Mouse (Mus musculus): ENCODE data around the gene Kti12.
A peak's percentile ranks its signal among the peaks of the same experiment; 100 is the strongest.

The Kti12 gene

GRCm38 (mm10) chr4:108873746-108874145 is 26.2 kb downstream of the Kti12 start:
- no peak for DNase-seq

GRCm38 (mm10) chr4:108877901-108878300 is 30.3 kb downstream of the Kti12 start:
- no peak for DNase-seq

- DNase-seq = peak; percentile 80
These were observed 31.6 kb downstream of the Kti12 start, which contains the start of gene Rab3b for GRCm38 (mm10) chr4:108878963-108879822. Rab3b (plus strand) TSS chr4:108879063.

- peak; percentile 70 for DNase-seq
These were observed 36.2 kb downstream of the Kti12 start for GRCm38 (mm10) chr4:108883815-108884214.

- DNase-seq = no peak
These were observed 39.9 kb downstream of the Kti12 start for GRCm38 (mm10) chr4:108887456-108887855.

GRCm38 (mm10) chr4:108890876-108891275 is 43.3 kb downstream of the Kti12 start:
- DNase-seq = no peak

All from retina, postnatal 1 day (tissue).